Mouse (Mus musculus) limb, embryonic 13.5 days (tissue): Measurements from ENCODE around the gene Rprml. TPM values are rescaled to one million over a fixed set of nuclear protein-coding genes. Genes with fewer than 3 reads are reported as not detected.

Experiments
- ATAC-seq: fragments of 200-750 bp; cut with Nextera tagmentation; 2 replicates; pipeline ENCODE4 v1.8.0; 2017; ENCODE audit warnings: low read depth, moderate number of reproducible peaks, moderate TSS enrichment; ENCODE audit not compliant: low FRiP score
- H3K27ac ChIP-seq: fragments of 300-500 bp; sonication (generic); 2 replicates; pipeline ENCODE4 v1.5.1; 2015; ENCODE audit warnings: inconsistent platforms, mild to moderate bottlenecking, moderate library complexity
- H3K27me3 ChIP-seq: fragments of 300-500 bp; sonication (generic); 2 replicates; pipeline ENCODE4 v1.6.1; 2015; ENCODE audit warnings: mild to moderate bottlenecking, inconsistent platforms
- H3K36me3 ChIP-seq: fragments of 300-500 bp; sonication (generic); 2 replicates; pipeline ENCODE4 v1.6.1; 2015; ENCODE audit warnings: inconsistent platforms, mild to moderate bottlenecking, moderate library complexity
- H3K4me1 ChIP-seq: fragments of 300-500 bp; sonication (generic); 2 replicates; pipeline ENCODE4 v1.6.1; 2015; ENCODE audit warnings: inconsistent platforms
- H3K4me2 ChIP-seq: fragments of 300-500 bp; sonication (generic); replicated peaks from 2 replicates; pipeline ENCODE4 v1.6.1; 2015; ENCODE audit warnings: inconsistent platforms, mild to moderate bottlenecking, moderate library complexity
- H3K4me3 ChIP-seq: fragments of 300-500 bp; sonication (generic); 2 replicates; pipeline ENCODE4 v1.5.1; 2015; ENCODE audit warnings: moderate library complexity, mild to moderate bottlenecking, inconsistent platforms
- H3K9ac ChIP-seq: fragments of 300-500 bp; sonication (generic); 2 replicates; pipeline ENCODE4 v1.6.1; 2015; ENCODE audit warnings: mild to moderate bottlenecking, inconsistent platforms
- H3K9me3 ChIP-seq: fragments of 300-500 bp; sonication (generic); 2 replicates; pipeline ENCODE4 v1.6.1; 2016; ENCODE audit warnings: inconsistent platforms
- WGBS: fragments of 180-500 bp; shearing (Covaris S2); methylation state at CpG from one replicate; pipeline ENCODE4 v1.1.7; 2015; 5-methylcytosine and 5-hydroxymethylcytosine counted together
- polyA plus RNA-seq: library from polyadenylated mRNA; unstranded; fragments of >200 nt; fragmentation: Nextera tagmentation; extraction: Ambion mirVana; gene quantifications from 2 replicates; pipeline ENCODE4 v1.2.1, GENCODE M21; 2015

Gene Rprml
- polyA plus RNA-seq, 1 experiment from 2014 or later: 0.14 TPM

DNA sequence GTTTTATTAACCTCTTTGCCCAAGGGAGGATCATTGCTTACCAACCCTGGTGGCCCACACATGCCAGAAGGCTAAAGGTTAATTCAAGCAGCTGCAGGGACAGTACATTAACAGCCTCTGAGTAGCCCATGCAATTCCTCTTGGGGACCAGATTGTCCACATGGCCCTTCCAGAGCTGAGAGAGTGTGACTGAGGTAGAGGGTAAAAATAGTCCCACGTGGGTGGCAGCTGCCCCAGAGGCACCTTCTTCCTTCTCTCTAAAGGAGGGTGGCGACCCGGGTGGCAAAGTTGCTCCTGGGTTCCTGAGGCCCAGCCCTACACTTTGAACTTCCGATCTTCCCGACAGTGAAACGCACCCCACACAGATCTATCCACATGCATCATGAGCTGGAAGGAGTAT is 3.1 kb upstream of the Rprml start:
- no peak for ATAC-seq

DNA sequence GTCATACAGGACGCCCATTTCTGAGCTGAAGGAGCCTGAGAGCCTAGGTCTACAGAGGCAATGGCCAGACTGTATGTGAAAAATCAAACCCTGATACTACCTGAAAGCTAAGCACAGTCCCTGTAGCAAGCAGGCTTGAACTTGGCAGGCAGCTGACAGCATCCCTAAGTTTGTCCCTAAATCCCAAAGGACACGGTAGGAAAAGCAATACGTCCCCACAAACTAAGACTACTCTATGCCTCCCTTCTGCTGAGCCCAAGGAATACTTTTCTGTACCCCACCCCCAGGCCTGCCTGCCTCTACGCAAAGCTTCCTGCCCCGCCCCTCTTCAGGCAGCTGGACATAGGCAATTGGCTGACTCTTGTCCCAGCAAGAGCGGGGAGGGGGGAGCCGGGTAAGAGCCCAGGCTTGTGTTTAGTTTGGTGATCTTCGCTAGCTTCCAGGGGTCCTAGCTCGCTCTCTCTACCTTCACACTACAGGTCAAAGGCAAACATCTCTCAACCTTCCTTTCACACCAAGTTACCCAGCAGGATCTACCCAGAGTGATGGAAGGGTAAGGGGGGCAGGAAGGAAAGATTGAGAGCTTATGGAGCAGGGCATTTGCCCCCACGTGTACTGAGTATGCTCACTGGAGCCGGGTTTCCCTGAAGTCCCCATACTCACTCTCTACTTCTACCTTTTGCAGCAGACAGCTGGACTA is 1.3 kb upstream of the Rprml start:
- no peaks in the 10 kb centered on the region for H3K36me3 ChIP-seq
- peaks cover 19% of the 10 kb centered on the region for H3K4me1 ChIP-seq
- no peak overlapping the region for H3K4me2 ChIP-seq
- 9% methylated on average over 11 of the region's 11 CpGs for WGBS
- H3K27ac ChIP-seq: no peak overlapping the region
- peaks cover 75% of the 10 kb centered on the region for H3K27me3 ChIP-seq
- H3K4me3 ChIP-seq: no peak overlapping the region
- H3K9me3 ChIP-seq: no peaks in the 10 kb centered on the region
- H3K9ac ChIP-seq: no peak overlapping the region
- no peak for ATAC-seq

More for the DNA sequence above, 3.1 kb upstream of the Rprml start:
- no peak overlapping the region for H3K27ac ChIP-seq
- WGBS: 56% methylated on average over 6 of the region's 6 CpGs
- no peaks in the 10 kb centered on the region for H3K36me3 ChIP-seq
- no peak overlapping the region for H3K4me3 ChIP-seq
- H3K9me3 ChIP-seq: no peaks in the 10 kb centered on the region
- H3K27me3 ChIP-seq: peaks cover 58% of the 10 kb centered on the region
- no peak overlapping the region for H3K9ac ChIP-seq
- peaks cover 19% of the 10 kb centered on the region for H3K4me1 ChIP-seq
- H3K4me2 ChIP-seq: no peak overlapping the region

DNA sequence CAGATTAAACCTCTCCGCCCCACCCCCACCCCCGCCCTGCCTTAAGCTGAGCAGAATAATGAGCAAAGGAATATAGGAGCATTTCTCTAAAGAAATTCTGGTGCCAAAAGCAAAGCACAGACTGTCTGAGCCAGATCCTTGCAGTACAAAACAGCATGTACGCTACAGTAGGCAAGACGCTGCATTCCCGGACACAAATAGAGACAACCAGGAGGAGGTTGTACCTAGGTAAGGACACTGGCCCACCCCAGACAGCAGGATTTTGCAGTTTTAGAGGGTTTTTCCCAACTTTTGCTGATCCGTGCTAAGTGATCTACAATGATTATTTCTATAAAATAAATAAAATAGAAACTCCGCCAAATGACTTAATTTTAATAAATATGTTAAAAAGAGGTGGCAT is 714 bp upstream of the Rprml start:
- Histone ChIP-seq H3K9me3 (no peaks in the 10 kb centered on the region), H3K9ac (no peak overlapping the region), H3K4me1 (peaks cover 19% of the 10 kb centered on the region), H3K27ac (no peak overlapping the region), H3K4me2 (peak overlapping the region; percentile 81; the same call in 1 of the 2 replicates), H3K36me3 (no peaks in the 10 kb centered on the region), H3K4me3 (no peak overlapping the region), H3K27me3 (peaks cover 81% of the 10 kb centered on the region)
- 31% methylated on average over 7 of the region's 7 CpGs for WGBS
- no peak for ATAC-seq

DNA sequence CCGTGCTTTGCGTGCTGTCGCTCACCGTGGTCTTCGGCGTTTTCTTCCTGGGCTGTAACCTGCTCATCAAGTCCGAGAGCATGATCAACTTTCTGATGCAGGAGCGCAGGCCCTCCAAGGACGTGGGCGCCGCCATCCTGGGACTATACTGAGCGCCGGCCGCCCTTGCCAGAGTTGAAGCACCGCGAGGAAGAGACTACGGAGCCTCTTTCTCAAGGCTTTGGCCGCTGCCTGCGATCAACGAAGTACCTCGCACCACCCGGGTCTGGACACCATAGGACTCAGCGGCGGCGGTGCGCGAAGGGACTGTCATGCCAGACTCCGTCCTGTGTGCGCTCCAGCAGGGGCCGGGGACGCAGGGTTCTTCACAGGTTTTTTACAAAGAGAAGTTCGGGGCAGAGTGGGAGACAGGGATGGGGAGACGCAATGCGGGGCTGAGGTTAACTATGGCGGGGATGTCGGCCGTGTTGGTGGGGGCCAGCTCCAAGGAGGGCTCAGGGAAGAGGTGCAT is 668 bp downstream of the Rprml start:
- WGBS: under 1% methylated on average over 37 of the region's 37 CpGs
- Histone ChIP-seq H3K4me2 (peak overlapping the region; percentile 81), H3K36me3 (no peaks in the 10 kb centered on the region), H3K27me3 (peaks cover 94% of the 10 kb centered on the region), H3K4me3 (peak overlapping the region; percentile 47), H3K4me1 (peaks cover 19% of the 10 kb centered on the region), H3K9me3 (no peaks in the 10 kb centered on the region), H3K27ac (no peak overlapping the region), H3K9ac (peak overlapping the region; percentile 25; the same call in 1 of the 2 replicates)
- no peak for ATAC-seq

DNA sequence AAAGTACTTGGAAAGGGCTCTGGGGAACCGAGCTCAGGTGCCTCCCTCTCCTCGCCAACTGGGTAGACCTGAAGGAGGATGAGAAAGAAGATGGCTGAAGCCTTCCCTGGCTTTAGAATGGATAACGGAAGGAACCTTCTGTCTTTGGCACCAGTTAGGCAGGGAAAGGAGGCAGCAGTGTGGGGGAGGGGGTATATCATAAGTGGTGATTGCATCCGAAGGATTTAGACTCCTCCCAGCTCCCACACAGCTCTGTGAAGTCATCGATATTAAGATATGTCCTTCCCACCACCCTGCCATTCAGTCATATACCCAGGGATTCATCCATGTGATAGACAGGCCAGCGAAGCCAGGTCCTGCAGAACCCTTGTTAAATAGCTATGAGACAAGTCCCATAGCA is 2.1 kb downstream of the Rprml start:
- no peaks in the 10 kb centered on the region for H3K36me3 ChIP-seq
- no peak overlapping the region for H3K9ac ChIP-seq
- H3K9me3 ChIP-seq: no peaks in the 10 kb centered on the region
- H3K4me3 ChIP-seq: no peak overlapping the region
- no peak overlapping the region for H3K4me2 ChIP-seq
- peaks cover 97% of the 10 kb centered on the region for H3K27me3 ChIP-seq
- WGBS: 78% methylated on average over 6 of the region's 6 CpGs
- peaks cover 19% of the 10 kb centered on the region for H3K4me1 ChIP-seq
- no peak for ATAC-seq
- no peak overlapping the region for H3K27ac ChIP-seq

DNA sequence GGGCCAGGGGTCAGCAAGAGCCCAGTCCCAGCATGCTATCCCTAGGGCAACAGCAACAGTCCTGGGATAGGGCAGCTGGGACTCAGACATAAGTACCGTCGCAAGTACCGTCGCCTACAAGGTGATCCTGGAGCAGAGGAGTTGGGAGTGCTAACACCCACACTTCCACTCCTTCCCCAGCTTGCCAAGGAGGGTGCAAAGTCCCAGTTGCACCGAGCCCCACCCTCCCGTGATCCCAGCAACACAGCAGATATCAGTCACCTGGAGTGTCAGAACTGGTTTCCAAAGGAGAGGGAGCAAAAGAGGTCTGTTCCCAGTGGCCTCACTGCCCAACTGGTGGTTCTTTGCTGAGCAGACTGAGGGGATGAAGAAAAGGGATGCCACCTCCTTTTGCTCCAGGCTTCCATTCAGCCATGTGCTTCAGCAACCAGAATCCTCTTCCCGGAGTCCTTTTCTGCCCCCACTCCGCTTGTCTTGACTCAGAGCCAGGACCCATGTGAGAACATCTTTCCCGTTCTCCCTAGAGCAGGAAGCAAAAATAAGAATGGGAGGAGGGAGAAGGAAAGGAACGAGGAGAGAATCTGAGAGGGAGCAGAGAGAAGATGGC is 4.1 kb downstream of the Rprml start:
- no peak for ATAC-seq
- no peak overlapping the region for H3K27ac ChIP-seq
- H3K4me2 ChIP-seq: no peak overlapping the region
- H3K9ac ChIP-seq: no peak overlapping the region
- H3K4me1 ChIP-seq: peaks cover 15% of the 10 kb centered on the region
- H3K27me3 ChIP-seq: peaks cover 89% of the 10 kb centered on the region
- no peaks in the 10 kb centered on the region for H3K9me3 ChIP-seq
- H3K4me3 ChIP-seq: no peak overlapping the region
- 68% methylated on average over 10 of the region's 10 CpGs for WGBS
- no peaks in the 10 kb centered on the region for H3K36me3 ChIP-seq

DNA sequence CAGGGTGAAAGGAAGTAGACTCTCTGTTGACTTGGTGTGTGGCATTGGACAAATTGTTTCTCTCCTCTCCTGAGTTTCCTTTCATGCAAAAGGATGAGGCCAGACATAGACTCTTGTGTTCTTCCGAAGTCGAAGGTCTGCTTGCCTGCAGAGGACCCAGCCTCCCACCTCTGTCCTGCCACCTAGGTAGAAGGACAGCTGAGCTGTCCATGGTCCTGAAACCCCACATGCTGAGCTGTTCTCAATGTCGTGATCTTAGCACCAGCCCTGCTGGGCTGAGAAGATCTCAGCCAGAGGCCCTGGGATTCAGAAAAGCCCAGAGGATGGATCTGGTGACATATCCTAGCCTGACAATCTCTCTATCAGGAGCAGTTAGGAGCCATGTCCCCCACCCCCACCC is 7.2 kb downstream of the Rprml start:
- H3K4me3 ChIP-seq: no peak overlapping the region
- H3K27me3 ChIP-seq: peaks cover 58% of the 10 kb centered on the region
- H3K36me3 ChIP-seq: no peaks in the 10 kb centered on the region
- WGBS: 8% methylated on average over 3 of the region's 3 CpGs
- no peak overlapping the region for H3K27ac ChIP-seq
- H3K4me1 ChIP-seq: no peaks in the 10 kb centered on the region
- no peak overlapping the region for H3K9ac ChIP-seq
- H3K9me3 ChIP-seq: no peaks in the 10 kb centered on the region
- H3K4me2 ChIP-seq: no peak overlapping the region
- no peak for ATAC-seq

DNA sequence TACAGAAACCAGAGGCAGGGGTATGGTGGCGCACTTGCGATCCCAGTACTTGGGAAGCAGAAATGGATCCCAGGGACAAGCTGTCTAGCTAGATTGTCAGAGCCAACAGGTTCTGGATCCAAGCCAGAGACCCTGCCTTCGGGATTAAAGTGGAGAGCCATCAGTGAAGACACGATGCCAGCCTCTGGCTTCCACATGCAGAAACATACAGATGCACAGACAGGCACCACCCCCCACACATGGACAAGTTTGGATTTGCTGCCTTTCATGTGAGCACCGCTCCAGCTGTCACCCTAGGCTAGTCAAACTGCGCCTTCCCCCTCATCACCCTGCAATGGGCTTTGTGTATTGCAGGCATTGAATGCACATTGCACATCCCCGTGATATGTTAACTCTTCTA is 8.8 kb downstream of the Rprml start:
- 85% methylated on average over 7 of the region's 7 CpGs for WGBS
- no peak overlapping the region for H3K27ac ChIP-seq

DNA sequence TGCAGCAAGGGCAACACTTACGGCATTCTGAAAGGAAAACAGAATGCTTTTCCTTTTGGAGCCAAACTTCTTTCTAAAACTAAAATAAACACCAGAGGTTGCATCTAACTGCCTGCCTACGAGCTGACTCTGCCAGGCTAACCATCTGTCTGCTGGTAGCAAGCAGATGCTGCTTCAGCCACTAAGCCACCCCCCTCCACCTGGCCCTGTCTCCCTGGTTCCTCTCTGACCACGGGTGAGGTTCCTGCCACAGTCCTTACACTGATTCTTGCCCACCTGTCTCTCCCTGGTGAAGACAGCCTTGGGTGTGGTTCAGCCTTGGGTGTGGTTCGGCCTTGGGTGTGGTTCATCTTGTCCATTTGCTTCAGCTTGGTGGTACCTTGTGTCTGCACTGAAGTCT is 12.5 kb downstream of the Rprml start:
- no peak for ATAC-seq
- no peaks in the 10 kb centered on the region for H3K36me3 ChIP-seq
- H3K27me3 ChIP-seq: peaks cover 10% of the 10 kb centered on the region; the same call in 1 of the 2 replicates
- H3K4me1 ChIP-seq: peaks cover 19% of the 10 kb centered on the region
- no peak overlapping the region for H3K9ac ChIP-seq
- no peak overlapping the region for H3K27ac ChIP-seq
- H3K4me3 ChIP-seq: no peak overlapping the region
- 54% methylated on average over 4 of the region's 4 CpGs for WGBS
- H3K4me2 ChIP-seq: no peak overlapping the region
- no peaks in the 10 kb centered on the region for H3K9me3 ChIP-seq

More for the DNA sequence above, 8.8 kb downstream of the Rprml start:
- no peak for ATAC-seq
- Histone ChIP-seq H3K9me3 (no peaks in the 10 kb centered on the region), H3K36me3 (no peaks in the 10 kb centered on the region), H3K4me3 (no peak overlapping the region), H3K4me1 (no peaks in the 10 kb centered on the region), H3K4me2 (no peak overlapping the region), H3K27me3 (peaks cover 42% of the 10 kb centered on the region), H3K9ac (no peak overlapping the region)

DNA sequence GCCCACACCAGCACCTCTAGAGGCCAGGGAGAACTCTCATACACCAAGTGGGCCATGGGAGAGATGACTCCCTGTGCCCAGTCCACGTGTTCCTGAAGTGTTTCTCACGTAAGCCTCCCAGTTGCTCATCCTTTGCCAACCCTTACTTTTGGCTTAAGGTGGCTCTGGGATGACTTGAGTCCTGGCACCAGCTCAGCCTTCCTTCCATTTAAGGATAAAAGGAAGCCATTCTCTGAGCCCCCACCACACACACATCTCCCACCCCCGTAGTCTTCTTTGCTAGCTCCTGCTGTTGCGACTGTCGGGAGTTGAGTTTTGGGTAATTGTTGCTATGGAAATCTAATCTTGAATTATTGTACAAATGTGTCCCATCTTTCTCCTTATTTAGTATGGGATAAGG is 13.2 kb downstream of the Rprml start:
- no peak overlapping the region for H3K4me3 ChIP-seq
- WGBS: 90% methylated on average over 5 of the region's 5 CpGs
- ATAC-seq: no peak

DNA sequence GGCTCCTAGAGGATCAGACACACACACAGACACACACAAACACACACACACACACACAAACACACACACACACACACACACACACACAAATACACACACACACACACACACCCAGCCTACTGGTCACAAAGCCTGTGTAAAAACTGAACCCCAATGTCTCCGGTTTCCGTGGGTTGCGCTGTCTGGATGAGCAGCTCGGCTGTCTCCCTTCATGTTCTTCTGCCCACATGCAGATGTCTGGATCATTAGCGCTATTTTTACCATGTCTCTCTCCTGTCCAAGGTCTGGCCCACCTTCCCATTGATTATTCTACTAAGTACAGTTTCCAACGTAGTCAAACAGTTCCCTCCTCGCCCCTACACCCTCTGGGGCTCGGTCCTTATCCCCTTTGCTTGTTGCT is 13.7 kb downstream of the Rprml start:
- no peaks in the 10 kb centered on the region for H3K9me3 ChIP-seq
- H3K9ac ChIP-seq: no peak overlapping the region
- H3K27ac ChIP-seq: no peak overlapping the region
- WGBS: 86% methylated on average over 8 of the region's 8 CpGs
- no peaks in the 10 kb centered on the region for H3K27me3 ChIP-seq
- H3K4me1 ChIP-seq: peaks cover 23% of the 10 kb centered on the region
- H3K36me3 ChIP-seq: no peaks in the 10 kb centered on the region
- ATAC-seq: no peak
- no peak overlapping the region for H3K4me3 ChIP-seq
- no peak overlapping the region for H3K4me2 ChIP-seq

More for the DNA sequence above, 13.2 kb downstream of the Rprml start:
- Histone ChIP-seq H3K9ac (no peak overlapping the region), H3K27ac (no peak overlapping the region), H3K27me3 (0 out of 2 replicates have a peak, but pooled peaks cover 6% of the 10 kb centered on the region), H3K36me3 (no peaks in the 10 kb centered on the region), H3K4me2 (no peak overlapping the region), H3K9me3 (no peaks in the 10 kb centered on the region), H3K4me1 (peaks cover 23% of the 10 kb centered on the region)

DNA sequence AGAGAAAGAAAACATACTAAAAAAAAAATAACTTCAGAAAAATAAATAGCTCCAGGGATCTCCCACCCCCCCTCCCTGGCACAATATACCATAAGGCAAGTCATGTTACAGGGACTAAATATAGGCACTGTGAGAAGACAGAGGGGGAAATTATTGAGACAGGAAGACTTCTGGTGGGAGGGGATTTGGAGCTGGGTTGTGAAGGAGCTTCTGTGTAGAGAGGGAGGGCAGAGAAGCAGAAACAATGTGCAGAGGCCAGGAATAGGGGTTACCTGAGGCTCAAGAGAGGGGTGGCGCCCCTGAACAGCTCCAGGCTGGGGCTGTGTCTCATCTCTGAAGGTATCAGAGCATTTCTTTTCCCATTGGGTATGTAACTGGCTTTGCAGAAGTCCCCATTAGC is 16.3 kb downstream of the Rprml start:
- H3K27me3 ChIP-seq: no peaks in the 10 kb centered on the region
- no peak overlapping the region for H3K4me3 ChIP-seq
- no peak overlapping the region for H3K4me2 ChIP-seq
- peaks cover 23% of the 10 kb centered on the region for H3K4me1 ChIP-seq
- H3K9ac ChIP-seq: no peak overlapping the region
- H3K27ac ChIP-seq: no peak overlapping the region
- H3K9me3 ChIP-seq: no peaks in the 10 kb centered on the region
- no peak for ATAC-seq
- 65% methylated on average over 1 of the region's 1 CpGs for WGBS
- H3K36me3 ChIP-seq: no peaks in the 10 kb centered on the region
